Mouse (Mus musculus): ENCODE measurements around the gene Lrit2.

The Lrit2 gene

GRCm38 (mm10) chr14:37067629-37068028 is at the start of gene Lrit2:
Lrit2 (plus strand) TSS chr14:37067929.
- DNase-seq (ENCODE audit: low spot score) = no peak

GRCm38 (mm10) chr14:37027248-37027933 is 40.3 kb upstream of the Lrit2 start:
- no peak for DNase-seq (ENCODE audit: low spot score)

- DNase-seq (ENCODE audit: low spot score) = no peak
Observed at GRCm38 (mm10) chr14:37027951-37028350, 39.8 kb upstream of the Lrit2 start.

GRCm38 (mm10) chr14:37028555-37028954 is 39.2 kb upstream of the Lrit2 start:
- no peak for DNase-seq (ENCODE audit: low spot score)

GRCm38 (mm10) chr14:37032481-37033104 is 35.1 kb upstream of the Lrit2 start:
- DNase-seq (ENCODE audit: low spot score) = no peak

GRCm38 (mm10) chr14:37033241-37033640 is 34.5 kb upstream of the Lrit2 start:
- DNase-seq (ENCODE audit: low spot score) = peak; percentile 88

GRCm38 (mm10) chr14:37034432-37034831 is 33.3 kb upstream of the Lrit2 start:
- peak; percentile 23 for DNase-seq (ENCODE audit: low spot score)

GRCm38 (mm10) chr14:37048914-37049410 is 18.8 kb upstream of the Lrit2 start, which contains the start of gene Rgr:
Rgr (minus strand) TSS chr14:37048964.
- no peak for DNase-seq (ENCODE audit: low spot score)

GRCm38 (mm10) chr14:37064849-37065248 is 2.9 kb upstream of the Lrit2 start:
- DNase-seq (ENCODE audit: low spot score) = no peak

- DNase-seq (ENCODE audit: low spot score) = no peak
Observed at GRCm38 (mm10) chr14:37066636-37067035, 1.1 kb upstream of the Lrit2 start.

- peak; percentile 81 for DNase-seq (ENCODE audit: low spot score)
Observed at GRCm38 (mm10) chr14:37068516-37068915, 787 bp downstream of the Lrit2 start.

- no peak for DNase-seq (ENCODE audit: low spot score)
Observed at GRCm38 (mm10) chr14:37080724-37081123, 13.0 kb downstream of the Lrit2 start.

GRCm38 (mm10) chr14:37083755-37084154 is 16.0 kb downstream of the Lrit2 start:
- no peak for DNase-seq (ENCODE audit: low spot score)

- DNase-seq (ENCODE audit: low spot score) = no peak
Observed at GRCm38 (mm10) chr14:37094436-37094835, 26.7 kb downstream of the Lrit2 start.

GRCm38 (mm10) chr14:37095556-37095955 is 27.8 kb downstream of the Lrit2 start:
- no peak for DNase-seq (ENCODE audit: low spot score)

GRCm38 (mm10) chr14:37097956-37098530 is 30.3 kb downstream of the Lrit2 start, which contains the start of gene Cdhr1:
Cdhr1 (minus strand) TSS chr14:37098347.
- peak; percentile 75 for DNase-seq (ENCODE audit: low spot score)

- DNase-seq (ENCODE audit: low spot score) = no peak
Observed at GRCm38 (mm10) chr14:37101531-37101930, 33.8 kb downstream of the Lrit2 start.

GRCm38 (mm10) chr14:37102484-37102883 is 34.8 kb downstream of the Lrit2 start:
- no peak for DNase-seq (ENCODE audit: low spot score)

GRCm38 (mm10) chr14:37104747-37105146 is 37.0 kb downstream of the Lrit2 start:
- DNase-seq (ENCODE audit: low spot score) = no peak

GRCm38 (mm10) chr14:37105846-37106245 is 38.1 kb downstream of the Lrit2 start:
- no peak for DNase-seq (ENCODE audit: low spot score)

- no peak for DNase-seq (ENCODE audit: low spot score)
Observed at GRCm38 (mm10) chr14:37109460-37109859, 41.7 kb downstream of the Lrit2 start.

- DNase-seq (ENCODE audit: low spot score) = no peak
Observed at GRCm38 (mm10) chr14:37109975-37110374, 42.2 kb downstream of the Lrit2 start.

- DNase-seq (ENCODE audit: low spot score) = no peak
Observed at GRCm38 (mm10) chr14:37110456-37110855, 42.7 kb downstream of the Lrit2 start.

All from retina, embryonic 14.5 days (tissue).